Mouse (Mus musculus) embryonic stem cell, embryonic (primary cell): Measurements from ENCODE around the gene Col6a5.

Experiments
- CTCF ChIA-PET, 4 experiments: fragments of 300-600 bp in 2 of 4; fragments of 350-600 bp in 2 of 4; sonication (Branson Sonifier 250); formaldehyde crosslinking; loops; one replicate each; lab custom pipeline; 2022; ENCODE audit warnings: inconsistent platforms in 2 of 4; lab: Charles Lee
- POLR2A ChIA-PET, 4 experiments: fragments of 300-600 bp in 2 of 4; fragments of 350-600 bp in 2 of 4; sonication (Branson Sonifier 250); formaldehyde crosslinking; loops; one replicate each; lab custom pipeline; 2022; ENCODE audit warnings: antibody characterized with exemption in 4 of 4, inconsistent platforms in 1 of 4; lab: Charles Lee

Col6a5 gene

DNA sequence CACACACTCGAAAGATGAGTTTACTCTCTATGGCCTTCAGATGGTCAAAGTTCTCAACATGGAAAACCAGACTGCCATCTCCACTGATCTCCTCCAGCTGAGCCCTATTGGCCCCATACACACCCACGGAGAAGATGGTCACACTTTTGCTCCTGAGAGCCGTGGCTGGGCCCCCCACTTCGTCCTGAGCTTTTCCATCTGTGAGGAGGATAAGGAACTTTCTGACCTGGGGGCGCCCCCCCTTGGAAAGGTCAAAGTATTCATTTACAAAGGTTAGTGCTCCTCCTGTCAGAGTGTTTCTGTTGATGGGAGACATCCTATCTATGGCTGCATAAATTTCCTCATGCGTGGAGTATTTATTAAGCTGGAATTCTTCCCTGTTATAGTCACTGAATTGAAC lies 26.6 kb downstream of the Col6a5 start:
- CTCF ChIA-PET, result no interaction called here
- POLR2A ChIA-PET, result interaction anchor here in 1 of 4 experiments (0.6 kb wide), 1 partner anchor 244 kb away, joined by 4 read pairs; no protein-coding TSS in a partner anchor

DNA sequence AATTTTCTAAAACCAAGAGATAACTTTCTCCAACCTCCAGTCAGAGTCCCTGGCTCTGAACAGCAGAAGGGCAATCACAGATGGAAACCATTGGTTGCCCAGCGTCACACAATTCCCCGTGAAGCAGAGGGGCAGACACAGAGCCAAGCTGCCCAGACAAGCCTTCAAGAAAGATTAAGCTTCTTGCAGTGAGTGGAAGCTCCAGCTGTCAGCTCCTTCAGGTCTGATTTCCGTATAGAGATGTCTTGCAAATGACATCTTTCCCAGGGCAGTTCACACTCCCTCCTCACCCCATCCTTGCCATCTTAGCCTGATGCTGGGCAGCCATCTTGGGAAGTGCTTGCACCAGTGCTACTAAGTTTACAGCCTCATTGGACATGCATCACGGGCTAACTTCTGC lies 31.2 kb downstream of the Col6a5 start:
- CTCF ChIA-PET, result no interaction called here
- POLR2A ChIA-PET, result interaction anchor here in 1 of 4 experiments (0.6 kb wide), 1 partner anchor 121 kb away, joined by 3 read pairs; no protein-coding TSS in a partner anchor

DNA sequence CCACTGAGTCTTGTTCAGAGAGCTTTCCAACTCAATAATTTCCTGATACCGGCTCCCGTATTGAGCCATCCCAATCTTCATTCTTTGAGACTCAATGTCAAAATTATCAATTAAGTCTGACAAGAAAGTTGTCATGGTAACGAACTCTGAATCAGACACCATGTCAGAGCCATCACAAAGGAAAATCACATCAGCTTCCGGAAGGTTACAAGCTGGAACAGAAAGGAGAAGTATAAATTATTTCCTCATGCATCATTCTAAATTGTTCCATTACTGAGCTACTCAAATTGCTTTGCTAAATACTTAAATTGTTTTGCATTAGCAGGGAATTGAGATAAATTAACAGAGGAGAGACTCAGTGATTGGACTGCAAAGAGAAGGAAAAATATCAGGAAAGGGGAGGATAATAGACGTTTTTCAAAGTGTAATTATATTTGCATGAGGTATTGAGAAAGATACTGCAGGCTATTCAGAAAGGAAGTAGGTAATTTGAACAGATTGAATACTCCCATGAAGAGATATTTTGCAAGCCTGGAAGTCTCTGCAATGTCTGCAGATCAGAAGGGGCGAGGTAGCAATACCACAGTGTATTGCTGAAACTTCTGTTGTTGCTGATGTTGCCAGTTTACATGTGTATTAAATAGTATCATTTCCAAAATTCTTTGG lies 31.9 kb downstream of the Col6a5 start:
- ChIA-PET POLR2A (interaction anchor here in 1 of 4 experiments (0.6 kb wide), 1 partner anchor 122 kb away, joined by 3 read pairs; no protein-coding TSS in a partner anchor), CTCF (no interaction called here)

DNA sequence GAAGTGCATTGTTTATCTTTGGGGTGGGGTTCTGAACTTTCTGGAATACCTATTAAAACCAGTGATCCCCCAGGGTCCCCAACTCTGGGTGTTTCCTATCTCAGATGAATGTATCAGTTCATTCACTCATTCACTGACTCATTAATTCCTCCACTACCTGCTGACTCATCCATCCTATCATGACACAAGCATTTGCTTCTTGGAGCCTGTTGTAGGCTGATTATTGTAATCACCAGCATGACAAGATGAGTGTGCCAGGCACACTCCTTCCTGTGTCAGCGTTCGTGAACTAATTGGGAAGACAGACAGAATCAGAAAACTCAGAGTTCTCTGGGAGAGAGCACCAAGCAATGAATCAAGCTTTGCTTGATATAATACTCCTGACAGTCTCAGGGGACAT lies 36.8 kb downstream of the Col6a5 start:
- ChIA-PET POLR2A (no interaction called here), CTCF (no interaction called here)

DNA sequence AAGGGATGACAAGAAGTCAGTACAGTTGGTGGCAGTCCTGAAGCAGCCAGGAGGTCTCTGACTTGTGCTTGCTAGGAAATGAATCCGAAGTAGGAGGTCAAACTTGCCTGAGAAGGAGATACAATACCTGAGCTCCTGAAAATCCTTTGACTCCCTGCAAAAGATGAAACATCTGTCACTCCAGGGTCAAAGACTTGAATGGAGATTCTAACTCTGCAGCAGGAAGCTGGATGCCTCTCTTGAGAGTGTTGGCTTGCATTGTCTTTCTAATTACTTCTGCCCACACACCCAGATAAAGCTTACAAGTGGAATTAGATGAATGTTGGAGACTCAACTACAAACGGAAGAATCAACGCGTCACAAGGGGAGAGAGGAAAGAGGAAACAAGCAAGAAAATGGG lies 45.3 kb downstream of the Col6a5 start:
- POLR2A ChIA-PET, result interaction anchor here in 3 of 4 experiments (0.6 to 1.5 kb wide), 4 partner anchors 9 to 77 kb away, joined by 3 to 7 read pairs (median 3); no protein-coding TSS in a partner anchor

DNA sequence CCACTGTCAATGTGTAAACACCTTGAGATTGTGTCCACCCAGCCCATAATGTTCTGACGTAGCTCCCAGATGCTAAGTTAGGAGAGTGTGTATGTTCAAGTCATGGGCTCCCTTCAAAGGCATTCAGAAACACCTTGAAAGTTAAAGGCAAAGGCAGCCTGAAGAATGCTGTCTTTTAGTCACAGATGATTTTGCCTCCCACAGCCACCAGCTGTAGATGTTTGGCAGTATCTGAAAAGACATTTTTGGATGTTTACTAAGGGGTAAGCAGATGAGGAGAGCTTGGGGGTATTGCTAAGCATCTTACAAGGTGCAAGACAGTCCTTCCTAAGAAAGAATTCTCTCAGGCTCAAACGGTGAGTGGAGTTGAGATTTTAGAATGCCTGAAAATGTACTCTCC lies 50.3 kb downstream of the Col6a5 start:
- CTCF ChIA-PET, result no interaction called here
- POLR2A ChIA-PET, result no interaction called here

More for the DNA sequence above, 45.3 kb downstream of the Col6a5 start:
- CTCF ChIA-PET, result interaction anchor here in 2 of 4 experiments (0.6 to 0.9 kb wide), 2 partner anchors 221 to 258 kb away, joined by 3 to 5 read pairs; no protein-coding TSS in a partner anchor

DNA sequence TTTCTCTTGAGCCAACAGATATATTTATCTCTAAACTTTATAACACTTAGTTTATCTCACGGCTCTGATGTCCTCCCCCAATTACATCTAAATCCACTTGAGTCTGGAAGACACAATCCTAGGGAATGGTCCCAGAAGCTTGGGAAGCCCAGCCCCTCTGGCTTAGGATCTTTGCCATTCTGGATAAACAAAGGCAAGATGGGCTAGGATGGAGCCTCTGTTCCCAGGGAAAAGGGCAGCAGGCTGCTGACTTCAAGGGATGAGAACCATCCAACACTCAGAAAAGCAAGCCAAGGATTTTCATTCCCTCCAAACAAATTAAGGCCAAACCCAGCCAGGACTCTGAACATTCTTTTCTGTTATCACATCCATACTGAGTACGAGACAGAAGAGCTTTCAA lies 51.1 kb downstream of the Col6a5 start:
- CTCF ChIA-PET, result no interaction called here
- POLR2A ChIA-PET, result no interaction called here

DNA sequence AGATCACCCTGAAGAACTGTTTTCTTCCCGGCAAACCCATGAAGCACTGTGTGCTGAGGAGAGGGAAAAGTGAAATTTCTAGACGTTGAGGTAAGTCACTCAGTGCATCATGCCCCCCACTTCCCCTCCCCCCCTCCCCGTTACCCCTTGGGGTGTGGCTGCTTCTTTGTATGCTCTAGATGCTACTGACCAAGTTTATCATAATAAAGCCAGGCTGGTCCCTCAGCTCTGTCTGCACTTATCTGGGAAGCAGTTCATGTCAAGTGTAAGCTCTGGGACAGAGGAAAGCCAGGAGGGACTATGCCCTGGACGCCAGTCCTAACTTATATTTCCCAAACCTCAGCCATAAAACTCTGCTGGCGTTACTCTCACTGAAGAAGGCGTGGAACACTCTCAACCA lies 53.0 kb downstream of the Col6a5 start:
- CTCF ChIA-PET, result no interaction called here
- POLR2A ChIA-PET, result interaction anchor here in 1 of 4 experiments (0.5 kb wide), 1 partner anchor 1287 kb away, joined by 6 read pairs; no protein-coding TSS in a partner anchor

GRCm38 (mm10) chr9:105887521-105887920 lies 72.9 kb downstream of the Col6a5 start:
- ChIA-PET CTCF (no interaction called here), POLR2A (interaction anchor here in 1 of 4 experiments (0.7 kb wide), 1 partner anchor 84 kb away, joined by 4 read pairs; no protein-coding TSS in a partner anchor)

GRCm38 (mm10) chr9:105884656-105885430 lies 75.6 kb downstream of the Col6a5 start:
- CTCF ChIA-PET, result interaction anchor here in 1 of 4 experiments (0.6 kb wide), 1 partner anchor 36 kb away, joined by 3 read pairs; no protein-coding TSS in a partner anchor

DNA sequence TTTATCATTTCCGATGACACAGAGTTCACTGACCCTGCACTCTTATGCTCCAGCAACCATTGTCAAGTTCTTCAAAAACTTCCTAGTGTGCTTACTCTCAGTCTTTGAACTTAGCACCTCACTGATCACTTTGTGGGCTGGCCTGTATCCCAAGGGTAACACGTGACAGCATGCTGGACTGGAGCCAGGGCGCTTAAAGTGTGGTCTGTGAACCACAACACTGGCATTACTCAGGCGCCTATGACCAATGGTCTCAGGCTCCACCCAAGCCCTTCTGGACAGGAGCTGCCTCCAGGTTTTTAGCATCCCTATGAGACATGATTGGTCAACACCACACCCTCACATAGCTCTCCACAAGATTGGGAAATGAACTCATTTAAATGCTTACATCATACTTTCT lies 79.7 kb downstream of the Col6a5 start:
- ChIA-PET POLR2A (no interaction called here), CTCF (no interaction called here)

More at GRCm38 (mm10) chr9:105884656-105885430, 75.6 kb downstream of the Col6a5 start:
- POLR2A ChIA-PET, result interaction anchor here in 1 of 4 experiments (1.2 kb wide), 1 partner anchor 87 kb away, joined by 3 read pairs; no protein-coding TSS in a partner anchor

GRCm38 (mm10) chr9:105878365-105879108 lies 81.9 kb downstream of the Col6a5 start:
- ChIA-PET POLR2A (interaction anchor here (0.5 to 1.5 kb wide), 6 partner anchors 21 to 236 kb away, joined by 3 read pairs; partner anchors contain the start of gene Pik3r4 (in 1 of the 4)), CTCF (interaction anchor here in 3 of 4 experiments (0.6 to 1.4 kb wide), 6 partner anchors 43 to 1799 kb away, joined by 3 to 4 read pairs (median 3); no protein-coding TSS in a partner anchor)

- CTCF ChIA-PET, result interaction anchor here in 1 of 4 experiments (0.8 to 1.4 kb wide), 2 partner anchors 18 to 19 kb away, joined by 3 to 5 read pairs; no protein-coding TSS in a partner anchor
- POLR2A ChIA-PET, result interaction anchor here in 1 of 4 experiments (0.5 kb wide), 2 partner anchors 24 to 731 kb away, joined by 4 to 5 read pairs; partner anchors contain the start of gene 1700080E11Rik
Measured at GRCm38 (mm10) chr9:105876124-105876523, 84.3 kb downstream of the Col6a5 start.

GRCm38 (mm10) chr9:105871643-105872042 lies 88.8 kb downstream of the Col6a5 start:
- ChIA-PET CTCF (no interaction called here), POLR2A (no interaction called here)

- ChIA-PET POLR2A (interaction anchor here in 2 of 4 experiments (0.7 to 1.1 kb wide), 2 partner anchors 21 to 41 kb away, joined by 3 read pairs; no protein-coding TSS in a partner anchor), CTCF (interaction anchor here (0.5 to 2.1 kb wide), 26 partner anchors 8 to 462 kb away, joined by 3 to 25 read pairs (median 4); partner anchors contain the start of genes Aste1 (in 1 of the 4), Col6a5 (in 1 of the 4) and Nek11 (in 1 of the 4))
Measured at GRCm38 (mm10) chr9:105857773-105858172, 102.7 kb downstream of the Col6a5 start.

DNA sequence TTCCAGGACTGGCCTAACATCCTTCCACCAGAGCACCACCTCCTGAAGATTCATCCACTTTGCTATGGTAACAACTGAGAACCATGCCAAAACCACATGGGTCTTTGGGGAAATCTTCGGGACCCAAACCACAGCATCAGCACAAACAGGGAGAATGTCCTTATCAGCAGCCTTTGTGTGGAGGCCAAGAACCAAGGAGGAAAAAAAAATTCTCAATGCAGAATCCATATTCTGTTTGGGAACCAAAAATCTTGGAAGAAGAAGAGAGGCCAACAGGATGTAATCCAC lies 107.7 kb downstream of the Col6a5 start:
- ChIA-PET POLR2A (no interaction called here), CTCF (no interaction called here)

DNA sequence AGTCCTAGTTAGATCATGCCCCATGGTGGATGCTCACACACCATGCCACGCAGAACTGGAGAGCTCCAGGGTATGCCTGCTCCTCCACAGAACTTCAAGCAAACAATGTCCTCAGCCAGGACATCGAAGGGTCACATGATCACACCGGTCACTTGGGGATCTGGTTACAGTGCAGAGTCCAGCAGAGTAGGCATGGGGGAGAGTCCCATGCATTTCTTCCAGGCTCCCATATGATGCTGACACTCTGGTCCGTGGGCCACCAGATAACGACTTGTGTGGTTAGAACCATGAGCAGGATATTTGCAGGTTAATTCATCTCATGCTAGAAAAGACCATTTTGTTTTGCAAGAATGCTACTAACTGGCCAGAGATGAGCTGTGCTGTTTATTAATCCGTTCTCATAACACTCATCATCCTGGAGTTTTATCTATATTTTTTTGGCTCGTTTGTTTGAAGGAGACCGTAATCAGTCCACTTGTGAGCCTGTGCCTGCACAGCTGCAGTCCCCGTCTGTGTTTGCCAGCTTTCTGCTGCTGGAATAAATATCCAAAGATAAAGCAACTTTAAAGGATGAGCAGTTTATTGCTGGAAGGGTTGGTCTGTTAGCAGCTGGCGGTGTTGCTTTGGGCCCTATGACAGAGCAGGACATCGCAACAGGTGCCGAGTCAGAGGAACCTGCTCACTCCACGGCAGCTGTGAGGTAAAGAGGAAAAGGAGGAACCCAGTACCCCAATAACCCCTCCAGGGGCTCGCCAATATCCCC lies 108.2 kb downstream of the Col6a5 start:
- CTCF ChIA-PET, result interaction anchor here in 1 of 4 experiments (0.8 kb wide), 1 partner anchor 33 kb away, joined by 18 read pairs; no protein-coding TSS in a partner anchor
- POLR2A ChIA-PET, result interaction anchor here in 1 of 4 experiments (0.8 to 1.5 kb wide), 2 partner anchors 14 to 24 kb away, joined by 4 to 5 read pairs; no protein-coding TSS in a partner anchor
